Mouse (Mus musculus): ENCODE measurements around the gene Pelp1.

Pelp1 gene

GRCm38 (mm10) chr11:70409594-70410296 is at the start of gene Pelp1:
TSS of gene Pelp1 (minus strand) at chr11:70410031.
- peak; percentile 89 to 97 for DNase-seq (ENCODE audit: inconsistent age in 2 of 2, low spot score in 1 of 2)

- DNase-seq (ENCODE audit: inconsistent age in 2 of 2, low spot score in 1 of 2) = peak in 1 of 2 experiments; percentile 50
Measured at GRCm38 (mm10) chr11:70458688-70459600, 49.1 kb upstream of the Pelp1 start, which contains the start of gene Zmynd15. TSS of gene Zmynd15 (plus strand) at chr11:70459433.

DNA sequence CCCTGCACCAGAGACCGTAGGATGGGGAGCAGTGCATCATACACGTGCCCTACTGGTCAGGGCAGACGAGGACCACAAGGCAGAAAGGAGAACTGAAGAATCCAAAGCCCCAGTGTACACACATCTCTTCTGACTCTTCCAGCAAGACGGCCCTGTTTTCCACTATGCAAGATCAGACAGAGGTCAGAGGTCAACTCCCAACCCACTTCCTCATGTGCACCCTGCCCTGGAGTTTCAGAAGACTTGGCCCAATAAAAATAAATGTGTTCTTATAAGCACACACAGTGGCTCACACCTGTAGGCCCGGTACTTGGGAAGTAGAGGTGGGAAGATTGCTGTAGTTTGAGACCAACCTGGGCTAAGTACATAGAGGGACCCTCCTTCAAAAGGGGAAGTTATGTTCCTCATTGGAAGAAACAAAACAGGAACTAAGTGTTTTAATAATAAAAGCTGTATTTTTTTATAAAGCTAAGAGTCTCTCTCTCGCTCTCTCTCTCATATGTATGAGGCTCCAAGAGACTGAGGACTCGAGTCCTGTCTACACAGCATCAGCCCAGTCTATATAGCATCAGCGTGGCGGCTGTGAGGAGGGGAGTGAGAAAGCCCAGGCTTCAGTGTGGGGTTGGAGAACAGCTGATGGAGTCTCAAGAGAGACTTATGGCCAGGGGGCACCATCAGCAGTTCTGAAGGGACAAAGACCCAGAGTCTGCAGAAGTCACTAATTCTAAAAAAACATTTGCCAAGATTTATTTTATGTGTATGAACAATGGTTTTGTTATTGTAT is 43.6 kb upstream of the Pelp1 start:
- DNase-seq (ENCODE audit: inconsistent age in 2 of 2, low spot score in 1 of 2) = peak; percentile 32 to 54

DNA sequence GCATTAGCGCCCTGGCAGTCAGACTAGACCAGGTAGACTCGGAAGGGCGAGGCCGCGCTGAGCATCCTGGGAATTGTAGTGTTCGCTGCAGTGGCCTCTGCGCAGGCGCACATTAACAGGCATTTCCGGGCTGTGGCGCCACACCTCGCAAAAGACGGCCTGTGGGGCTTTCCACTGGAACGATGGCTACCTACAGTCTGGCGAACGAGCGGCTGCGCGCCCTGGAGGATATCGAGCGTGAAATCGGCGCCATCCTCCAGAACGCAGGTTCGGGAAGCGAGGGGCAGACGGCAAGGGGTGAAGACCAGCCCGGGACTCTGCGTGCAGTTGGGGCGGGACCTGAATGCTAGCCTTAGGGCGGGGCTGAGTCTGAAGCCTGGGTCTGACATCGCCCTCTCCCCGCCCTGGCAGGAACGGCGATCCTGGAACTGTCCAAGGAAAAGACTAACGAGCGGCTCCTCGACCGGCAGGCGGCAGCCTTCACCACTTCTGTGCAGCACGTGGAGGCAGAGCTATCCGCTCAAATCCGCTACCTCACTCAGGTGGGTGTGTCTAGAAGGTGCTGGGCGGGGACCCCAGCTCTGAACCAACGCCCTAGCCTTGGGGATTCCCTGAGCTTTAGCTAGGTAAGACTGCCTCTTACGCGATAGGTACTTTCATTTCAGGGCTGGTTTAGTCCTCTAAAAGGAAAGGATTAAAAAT is 42.1 kb upstream of the Pelp1 start, which contains the start of gene Med11:
Gene Med11, plus strand, starts transcription at position 123 of the 702 bp plus-strand sequence.
- DNase-seq (ENCODE audit: inconsistent age in 2 of 2, low spot score in 1 of 2) = peak; percentile 97 to 99

DNA sequence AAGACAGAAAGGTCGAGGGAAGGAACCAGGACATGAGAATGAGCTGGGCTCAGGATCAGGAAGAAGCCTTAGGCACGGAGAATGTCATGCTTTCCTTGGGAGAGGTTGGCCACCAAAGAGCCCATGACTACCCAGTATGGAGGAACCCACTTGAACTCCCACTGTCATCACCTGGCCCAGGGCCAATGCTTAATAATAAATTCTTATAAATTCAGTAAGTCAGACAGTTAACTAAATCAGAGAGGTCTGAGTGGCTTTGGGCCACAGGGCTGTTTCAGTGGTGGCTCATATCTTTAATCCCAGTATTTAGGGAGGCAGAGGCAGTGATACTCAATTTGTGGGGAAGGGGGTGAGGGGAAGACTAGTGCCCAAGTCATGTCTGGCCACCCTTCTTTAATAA is 41.1 kb upstream of the Pelp1 start:
- peak in 1 of 2 experiments; percentile 39 for DNase-seq (ENCODE audit: inconsistent age in 2 of 2, low spot score in 1 of 2)

DNA sequence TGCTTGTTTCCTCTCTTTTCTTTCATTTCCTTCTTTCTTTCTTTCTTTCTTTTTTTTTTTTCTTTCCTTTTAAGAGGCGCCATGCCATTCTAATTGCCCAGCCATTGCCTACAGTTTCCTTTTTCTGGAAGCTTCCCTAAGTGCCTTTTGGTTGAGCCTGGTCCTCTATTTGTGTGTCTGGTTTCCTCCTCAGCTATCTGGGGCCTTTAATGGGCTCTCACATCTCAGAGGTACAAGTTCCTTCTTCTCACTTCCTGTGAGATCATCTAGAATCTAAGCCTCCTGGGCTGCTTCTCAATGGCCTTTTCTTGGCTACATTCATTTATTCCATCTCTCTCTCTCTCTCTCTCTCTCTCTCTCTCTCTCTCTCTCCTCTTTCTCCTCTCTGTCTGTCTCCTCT is 37.5 kb upstream of the Pelp1 start:
- no peak for DNase-seq (ENCODE audit: inconsistent age in 2 of 2, low spot score in 1 of 2)

GRCm38 (mm10) chr11:70446756-70447155 is 36.9 kb upstream of the Pelp1 start:
- peak in 1 of 2 experiments; percentile 21 for DNase-seq (ENCODE audit: inconsistent age in 2 of 2, low spot score in 1 of 2)

- no peak for DNase-seq (ENCODE audit: inconsistent age in 2 of 2, low spot score in 1 of 2)
Measured at GRCm38 (mm10) chr11:70444667-70445066, 34.8 kb upstream of the Pelp1 start.

DNA sequence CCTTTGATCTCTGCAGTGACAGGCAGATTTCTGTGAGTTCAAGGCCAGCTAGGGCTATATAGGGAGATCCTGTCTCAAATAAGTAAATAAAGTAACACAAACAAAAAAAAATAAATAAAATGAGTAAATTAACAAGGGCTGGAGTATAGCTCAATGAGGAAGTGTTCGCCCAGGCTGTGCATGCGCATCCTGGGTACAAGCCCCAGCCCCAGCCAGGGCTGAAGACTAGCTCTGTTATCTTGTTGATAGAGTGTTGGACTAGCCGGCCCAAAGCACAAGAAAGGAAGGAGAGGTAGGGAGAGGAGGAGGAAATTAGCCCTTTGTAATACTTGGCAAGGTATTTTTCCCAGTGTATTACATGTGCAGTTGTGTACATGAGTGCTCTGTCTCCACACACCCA is 34.1 kb upstream of the Pelp1 start:
- no peak for DNase-seq (ENCODE audit: inconsistent age in 2 of 2, low spot score in 1 of 2)

DNA sequence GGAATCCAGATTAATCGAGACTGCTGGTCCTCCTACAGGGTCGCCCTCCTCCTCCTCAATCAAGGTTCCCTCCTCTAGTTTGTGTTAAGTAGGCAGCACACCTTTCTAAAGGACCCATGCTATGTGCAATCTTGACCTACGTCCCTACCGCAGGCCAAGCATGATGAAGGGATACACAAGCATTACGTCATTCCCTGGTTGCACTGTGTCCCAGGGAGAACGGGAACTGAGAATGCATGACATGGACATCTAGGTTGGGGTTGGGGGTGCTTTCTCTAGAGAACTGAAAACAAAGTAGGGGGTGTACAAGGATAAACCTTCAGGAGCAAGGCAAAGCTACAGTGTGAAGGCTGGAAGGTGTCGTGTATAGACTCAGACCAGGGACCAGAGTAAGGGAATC is 32.1 kb upstream of the Pelp1 start:
- peak in 1 of 2 experiments; percentile 22 for DNase-seq (ENCODE audit: inconsistent age in 2 of 2, low spot score in 1 of 2)

GRCm38 (mm10) chr11:70440637-70441036 is 30.8 kb upstream of the Pelp1 start:
- DNase-seq (ENCODE audit: inconsistent age in 2 of 2, low spot score in 1 of 2) = no peak

GRCm38 (mm10) chr11:70438728-70439374 is 29.0 kb upstream of the Pelp1 start:
- DNase-seq (ENCODE audit: inconsistent age in 2 of 2, low spot score in 1 of 2) = peak in 1 of 2 experiments; percentile 62

GRCm38 (mm10) chr11:70437426-70437825 is 27.6 kb upstream of the Pelp1 start:
- DNase-seq (ENCODE audit: inconsistent age in 2 of 2, low spot score in 1 of 2) = no peak

GRCm38 (mm10) chr11:70435476-70435875 is 25.6 kb upstream of the Pelp1 start:
- DNase-seq (ENCODE audit: inconsistent age in 2 of 2, low spot score in 1 of 2) = no peak

GRCm38 (mm10) chr11:70433951-70434350 is 24.1 kb upstream of the Pelp1 start:
- no peak for DNase-seq (ENCODE audit: inconsistent age in 2 of 2, low spot score in 1 of 2)

DNA sequence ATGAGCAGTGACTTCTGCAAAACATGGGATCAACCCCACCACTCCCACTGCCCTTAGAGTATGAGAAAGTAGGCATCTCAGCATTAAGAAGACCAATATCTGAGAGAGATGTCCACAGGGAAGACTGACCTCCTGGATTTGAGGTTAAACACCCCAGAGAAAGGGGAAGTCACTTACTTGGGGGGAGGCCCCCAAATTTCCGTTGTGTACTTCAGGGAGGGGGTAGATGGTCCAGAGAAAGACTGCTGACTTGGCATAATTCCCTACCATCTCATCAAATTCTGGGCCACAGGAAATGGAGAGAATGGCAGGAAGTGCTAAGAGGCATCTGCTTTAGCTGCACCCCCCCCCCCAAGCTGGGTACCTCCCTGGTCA is 23.7 kb upstream of the Pelp1 start:
- DNase-seq (ENCODE audit: inconsistent age in 2 of 2, low spot score in 1 of 2) = no peak

DNA sequence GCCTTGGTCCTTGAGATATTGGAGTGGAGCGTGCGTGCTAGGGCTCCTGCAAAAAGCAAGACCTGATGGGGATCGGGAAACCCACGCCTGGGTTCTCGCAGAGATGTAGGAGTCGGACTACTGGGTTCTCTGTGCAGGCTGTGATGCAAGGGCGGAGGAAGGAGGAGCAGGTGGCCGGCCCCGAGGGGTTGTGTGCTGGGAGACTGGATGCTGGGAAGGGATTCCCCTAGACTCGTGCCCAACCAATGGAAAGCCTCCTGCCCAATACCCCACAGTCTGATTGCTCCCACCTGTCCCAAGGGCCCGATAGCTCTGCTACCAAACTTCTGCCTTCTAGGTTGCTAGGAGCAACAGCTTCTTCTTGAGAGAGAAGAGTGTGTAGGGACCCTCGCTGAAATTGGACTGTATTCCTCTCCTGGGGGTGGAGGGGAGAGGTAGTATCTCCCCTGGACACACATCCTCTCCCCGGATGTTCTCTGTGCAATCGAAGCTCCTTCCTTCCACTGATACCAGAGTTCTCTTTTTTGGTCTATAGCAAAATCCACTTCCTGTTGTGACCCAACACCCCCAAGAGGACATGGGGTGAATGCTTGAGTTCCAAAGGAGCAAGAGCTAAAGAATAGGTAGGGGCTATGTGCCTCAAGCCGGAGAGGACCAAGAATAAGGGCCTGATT is 23.2 kb upstream of the Pelp1 start:
- no peak for DNase-seq (ENCODE audit: inconsistent age in 2 of 2, low spot score in 1 of 2)

GRCm38 (mm10) chr11:70432048-70432894 is 22.4 kb upstream of the Pelp1 start, which contains the start of gene Arrb2:
TSS of gene Arrb2 (plus strand) at chr11:70432635.
- peak; percentile 99 for DNase-seq (ENCODE audit: inconsistent age in 2 of 2, low spot score in 1 of 2)
